Mouse (Mus musculus) erythroblast, embryonic 14.5 days (primary cell): ENCODE results near the gene Adnp.

Source experiments
- GATA1 ChIP-seq: IDR thresholded peaks from 2 replicates; pipeline ENCODE4 v1.6.1; 2012; ENCODE audit warnings: low read length, inconsistent platforms, mixed read lengths
- TAL1 ChIP-seq: IDR thresholded peaks from 3 replicates; pipeline ENCODE4 v1.6.1; 2012; ENCODE audit warnings: low read length, inconsistent platforms, mixed read lengths

DNA sequence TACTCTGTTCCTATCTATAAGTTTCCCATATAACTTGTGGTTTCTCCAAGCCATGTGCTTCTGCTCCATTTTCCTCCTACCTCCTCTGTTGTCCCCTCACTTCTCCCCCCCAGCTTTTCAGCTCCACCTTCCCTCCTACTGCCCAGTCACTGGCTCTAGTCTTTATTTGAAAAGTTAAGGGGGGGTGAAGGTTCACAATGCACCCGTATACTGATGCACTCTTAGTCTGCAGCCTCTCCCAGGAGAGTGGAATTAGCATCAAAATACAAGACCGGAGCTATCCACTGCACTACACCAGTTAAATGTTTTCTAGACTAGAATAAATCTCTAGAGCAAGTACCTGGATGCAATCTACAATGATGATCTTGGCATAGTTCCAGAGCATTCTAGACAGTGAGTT lies 11.2 kb downstream of the Adnp start:
- TF ChIP-seq TAL1 = no peak
- TF ChIP-seq GATA1 = no peak
